Mouse (Mus musculus) adipocyte (in vitro differentiated cells): ENCODE measurements at regions not wholly inside any gene's neighbourhood (a gene's known extent, or its start where the extent isn't known, plus 50 kb on each side); places are given as distances from the start of the nearest gene placed in this dataset.

ENCODE experiments used
- DNase-seq: peaks from one replicate; pipeline ENCODE4 v3.0.0-alpha.2; 2016; ENCODE audit warnings: low spot score

- DNase-seq, result no peak
Observed at GRCm38 (mm10) chr12:27060899-27061762, 281.2 kb downstream of the Sox11 start.

- DNase-seq, result no peak
Observed at GRCm38 (mm10) chr12:27059885-27060284, 282.5 kb downstream of the Sox11 start.

GRCm38 (mm10) chr12:27054411-27054810, 288.0 kb downstream of the Sox11 start:
- DNase-seq, result no peak

- DNase-seq, result no peak
Observed at GRCm38 (mm10) chr12:27037922-27038321, 304.5 kb downstream of the Sox11 start.

GRCm38 (mm10) chr12:27019751-27020150, 322.6 kb downstream of the Sox11 start:
- no peak for DNase-seq

- no peak for DNase-seq
Observed at GRCm38 (mm10) chr12:27018366-27018765, 324.0 kb downstream of the Sox11 start.

GRCm38 (mm10) chr12:26999287-26999686, 343.1 kb downstream of the Sox11 start:
- no peak for DNase-seq

- DNase-seq, result peak; percentile 5
Observed at GRCm38 (mm10) chr12:26976284-26977065, 365.9 kb downstream of the Sox11 start.

GRCm38 (mm10) chr12:26972495-26973113, 369.8 kb downstream of the Sox11 start:
- no peak for DNase-seq

- DNase-seq, result no peak
Observed at GRCm38 (mm10) chr12:26967018-26967737, 375.2 kb downstream of the Sox11 start.

GRCm38 (mm10) chr12:26963917-26964316, 378.5 kb downstream of the Sox11 start:
- no peak for DNase-seq

GRCm38 (mm10) chr12:26939831-26940230, 402.5 kb downstream of the Sox11 start:
- no peak for DNase-seq

- no peak for DNase-seq
Observed at GRCm38 (mm10) chr12:26937836-26938235, 404.5 kb downstream of the Sox11 start.

GRCm38 (mm10) chr12:26936696-26937458, 405.5 kb downstream of the Sox11 start:
- DNase-seq, result no peak

- no peak for DNase-seq
Observed at GRCm38 (mm10) chr12:26930155-26930867, 412.1 kb downstream of the Sox11 start.

GRCm38 (mm10) chr12:26906126-26906525, 436.2 kb downstream of the Sox11 start:
- no peak for DNase-seq

- DNase-seq, result no peak
Observed at GRCm38 (mm10) chr12:26903894-26904272, 434.9 kb downstream of the Cmpk2 start.

- DNase-seq, result no peak
Observed at GRCm38 (mm10) chr12:26903073-26903893, 434.3 kb downstream of the Cmpk2 start.

- no peak for DNase-seq
Observed at GRCm38 (mm10) chr12:26891190-26891589, 422.2 kb downstream of the Cmpk2 start.

GRCm38 (mm10) chr12:26886635-26887014, 417.6 kb downstream of the Cmpk2 start:
- DNase-seq, result no peak
